Mouse (Mus musculus): ENCODE results near the gene Sult5a1.

DNA sequence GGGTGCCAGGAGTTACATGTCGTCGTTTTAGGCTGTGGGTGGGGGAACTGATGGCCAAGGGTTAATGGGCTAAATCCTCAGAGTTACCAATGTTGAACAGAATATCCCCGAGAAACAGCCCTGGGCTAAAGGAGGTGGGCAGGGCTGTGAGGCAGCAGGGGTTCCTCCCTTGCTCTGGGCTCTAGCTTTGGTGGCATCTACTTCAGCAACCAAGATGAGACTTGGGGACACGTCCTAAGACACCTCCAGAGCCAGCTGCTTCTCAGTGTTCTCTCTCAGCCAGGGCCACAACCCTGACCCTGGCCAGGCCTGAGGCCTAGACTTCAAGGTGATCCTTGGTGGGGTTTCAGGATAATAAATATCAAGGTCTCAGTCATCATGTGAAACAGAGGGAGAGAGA, 19.4 kb downstream of the Sult5a1 start:
- TF ChIP-seq CTCF (IDR thresholded peaks at IDR 0.05; ENCODE audit: control insufficient read depth, insufficient read depth, low read length) (no peak), POLR2A (IDR thresholded peaks at IDR 0.05; ENCODE audit: borderline replicate concordance, control insufficient read depth, low read depth, low read length) (no peak)

All from bone marrow, adult 2 months (tissue).